Mouse (Mus musculus) liver, adult (tissue): Measurements from ENCODE around the gene Zfpl1.

ENCODE experiments used
- GATA4 ChIP-seq: IDR thresholded peaks from 2 replicates; pipeline ENCODE4 v1.6.1; 2014; ENCODE audit warnings: mild to moderate bottlenecking, low read length; ENCODE audit not compliant: insufficient replicate concordance

The Zfpl1 gene

DNA sequence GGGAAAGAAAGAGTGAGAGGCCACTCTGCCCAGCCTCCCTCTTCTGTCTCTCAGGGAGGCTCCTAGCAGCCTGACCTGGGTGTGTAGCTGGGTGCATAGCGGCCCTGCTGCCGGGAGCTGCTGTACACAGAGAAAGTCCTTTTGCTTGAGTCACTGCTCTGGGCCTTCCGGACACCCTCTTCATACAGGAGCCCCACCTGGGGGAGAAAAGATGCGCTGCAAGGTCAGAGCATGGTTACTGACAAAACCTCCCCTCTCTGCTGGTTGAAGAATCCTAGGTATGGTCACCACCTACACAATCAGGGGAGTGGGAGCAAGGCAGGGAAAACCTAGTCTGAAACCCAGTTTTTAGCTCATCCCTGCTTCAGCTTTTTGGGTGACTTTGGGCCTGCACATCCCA lies 15.8 kb downstream of the Zfpl1 start:
- no peak for TF ChIP-seq GATA4

DNA sequence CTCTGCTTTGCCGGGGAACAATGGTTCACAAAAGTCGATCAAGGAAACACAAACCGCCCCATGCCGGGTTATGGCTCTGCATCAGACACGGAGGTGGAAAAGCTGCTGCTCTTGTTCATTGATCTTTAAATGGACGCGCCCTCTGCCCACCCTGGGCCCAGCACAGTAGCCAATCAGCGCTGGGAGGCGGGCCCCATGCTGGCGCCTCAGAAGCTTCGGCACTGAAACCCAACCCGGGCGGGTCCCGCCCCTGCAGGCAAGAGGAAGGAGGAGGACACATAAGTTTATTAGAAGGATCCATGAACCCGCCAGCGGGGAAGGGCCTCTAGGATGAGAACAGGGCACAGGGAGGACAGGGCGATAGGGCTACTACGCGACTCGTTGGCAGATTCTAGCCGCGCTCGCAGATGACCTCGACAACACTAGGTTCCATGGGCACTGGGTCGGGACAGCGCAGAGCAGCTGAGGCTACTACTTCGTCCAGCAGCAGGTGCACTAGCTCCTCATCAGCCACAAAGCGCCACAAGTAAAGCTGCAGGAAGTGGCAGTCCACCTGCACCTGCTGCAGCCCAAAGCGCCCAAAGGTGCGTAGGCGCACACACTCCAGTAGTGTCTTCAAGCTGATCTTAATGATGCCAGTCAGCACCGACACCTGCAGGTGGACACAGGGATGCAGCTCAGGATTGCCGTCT lies 16.9 kb downstream of the Zfpl1 start, which contains the start of gene Tm7sf2:
Tm7sf2 (minus strand) TSS at position 650 of the 692 bp plus-strand sequence.
- TF ChIP-seq GATA4 = no peak

- TF ChIP-seq GATA4 = no peak
These were observed 17.6 kb downstream of the Zfpl1 start for GRCm38 (mm10) chr19:6067011-6067723.

- TF ChIP-seq GATA4 = no peak
These were observed 18.2 kb downstream of the Zfpl1 start for GRCm38 (mm10) chr19:6066571-6066970.

- TF ChIP-seq GATA4 = no peak
These were observed 21.7 kb downstream of the Zfpl1 start for GRCm38 (mm10) chr19:6063081-6063480.

DNA sequence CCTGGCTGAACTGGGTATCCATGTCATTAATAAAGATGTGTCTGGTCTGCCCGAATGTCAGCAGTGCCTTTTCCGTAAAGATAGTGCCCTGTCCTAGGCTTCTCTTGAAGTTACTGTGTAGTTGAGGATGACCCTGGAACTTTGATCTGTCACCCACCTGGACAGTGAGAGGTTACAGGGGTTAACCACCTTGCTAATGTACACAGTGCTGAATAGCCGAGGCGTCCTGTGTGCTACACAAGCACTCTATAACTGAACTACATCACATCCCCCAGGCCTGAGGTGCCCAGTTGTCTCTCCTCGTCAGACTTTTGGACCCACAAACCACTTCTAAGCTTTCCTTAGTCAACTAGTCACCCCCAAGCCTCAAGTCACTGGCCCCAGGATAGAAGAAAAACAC lies 22.3 kb downstream of the Zfpl1 start:
- TF ChIP-seq GATA4 = no peak

- TF ChIP-seq GATA4 = no peak
These were observed 23.0 kb downstream of the Zfpl1 start for GRCm38 (mm10) chr19:6061641-6062302.

GRCm38 (mm10) chr19:6061021-6061533 lies 23.7 kb downstream of the Zfpl1 start, which contains the start of gene Znhit2:
Znhit2 (plus strand) TSS chr19:6061192.
- TF ChIP-seq GATA4 = peak; percentile 96

DNA sequence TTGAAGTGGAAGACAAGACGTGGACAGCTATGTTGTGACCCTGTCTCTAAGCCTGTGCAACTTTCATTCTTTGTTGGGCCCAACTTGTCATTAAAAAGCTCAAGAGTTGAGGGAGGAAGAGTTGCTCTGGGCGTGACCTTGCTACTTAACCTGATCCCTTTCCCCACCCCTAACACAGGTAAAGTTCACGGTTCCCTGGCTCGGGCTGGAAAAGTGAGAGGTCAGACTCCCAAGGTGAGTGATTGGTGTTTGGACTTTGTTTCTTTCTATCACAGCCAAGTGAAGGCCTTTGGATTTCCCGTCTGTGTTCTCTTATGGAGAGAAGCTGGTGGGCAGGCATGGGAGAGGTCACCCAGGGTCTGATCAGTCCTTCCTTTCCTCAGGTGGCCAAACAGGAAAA lies 25.8 kb downstream of the Zfpl1 start:
- TF ChIP-seq GATA4 = no peak

DNA sequence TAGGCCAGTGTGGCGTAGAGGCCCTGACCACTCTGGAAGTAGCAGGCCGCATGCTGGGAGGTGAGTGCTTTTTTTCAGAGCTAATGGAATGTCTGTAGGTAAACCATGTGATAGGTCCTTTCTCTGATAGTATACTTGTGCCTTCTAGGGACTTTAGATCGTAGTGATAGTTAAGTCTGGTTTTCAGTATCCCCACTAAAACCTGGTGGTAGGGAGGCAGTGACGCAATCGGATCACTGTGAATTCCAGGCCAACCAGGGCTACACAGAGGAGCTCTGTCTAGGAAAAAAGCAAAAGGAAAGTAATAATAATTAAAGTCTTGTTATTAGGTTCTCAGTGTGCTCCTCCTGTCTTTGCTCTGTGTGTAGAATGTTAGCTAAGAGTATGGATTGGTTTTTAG lies 26.2 kb downstream of the Zfpl1 start:
- TF ChIP-seq GATA4 = no peak

GRCm38 (mm10) chr19:6057313-6058096 lies 27.3 kb downstream of the Zfpl1 start, which contains the start of the genes Mrpl49 and Fau:
Mrpl49 (minus strand) TSS chr19:6057785.
Fau (plus strand) TSS chr19:6057844.
- peak; percentile 61; the same call in 1 of the 2 replicates for TF ChIP-seq GATA4

GRCm38 (mm10) chr19:6056696-6057095 lies 28.1 kb downstream of the Zfpl1 start:
- no peak for TF ChIP-seq GATA4

GRCm38 (mm10) chr19:6054296-6054695 lies 30.5 kb downstream of the Zfpl1 start:
- no peak for TF ChIP-seq GATA4

GRCm38 (mm10) chr19:6052516-6052915 lies 32.2 kb downstream of the Zfpl1 start:
- no peak for TF ChIP-seq GATA4
